Mouse (Mus musculus) regulatory T cell (primary cell): ENCODE results near the gene Slamf8.

Source experiments
- in situ Hi-C: fragments of 300-600 bp; cut with MboI, MseI; formaldehyde crosslinking; loops from one replicate; pipeline ENCODE4 v1.15.1; 2025; ENCODE audit warnings: high pct_unique_total_duplicates

The Slamf8 gene

DNA sequence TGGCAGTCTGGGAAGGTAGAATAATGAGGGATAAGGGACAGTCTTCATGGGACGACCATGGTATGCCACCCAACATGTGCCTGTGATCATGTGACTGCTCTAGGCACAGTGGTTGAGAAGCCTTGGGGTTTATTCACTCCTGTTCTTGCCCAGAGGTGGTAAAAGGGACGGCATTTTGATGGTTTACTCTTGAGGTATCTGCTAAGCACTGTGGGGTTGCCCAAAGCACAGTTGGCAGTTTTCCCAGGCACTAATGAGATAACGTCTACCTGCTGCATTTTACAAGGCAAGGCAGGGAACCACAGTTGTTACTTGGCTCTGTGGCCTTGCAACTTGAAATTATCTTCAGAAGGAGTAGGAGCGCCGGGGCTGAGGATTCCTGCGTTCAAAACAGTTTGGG is 50.5 kb downstream of the Slamf8 start:
- in situ Hi-C loops = no loop called here

DNA sequence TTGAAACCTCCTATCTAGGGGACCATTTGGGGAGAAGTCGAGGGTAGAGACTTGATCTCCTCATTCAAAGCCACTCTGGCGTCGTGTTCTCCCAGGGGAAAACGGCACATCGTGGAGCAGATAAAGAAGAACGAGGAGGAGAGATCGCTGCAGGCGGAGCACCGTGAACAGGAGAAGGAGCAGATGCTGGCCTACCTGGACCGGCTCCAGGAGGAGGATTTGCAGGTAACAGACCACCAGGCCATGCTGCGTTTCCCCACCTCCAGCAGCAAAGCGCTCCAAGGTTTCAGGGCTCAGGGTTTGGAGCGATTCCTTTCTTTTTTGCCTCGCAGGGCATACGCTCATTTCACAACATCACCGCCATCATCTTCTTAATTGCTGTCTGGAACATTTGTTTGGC is 55.3 kb downstream of the Slamf8 start:
- in situ Hi-C loops = no loop called here

- in situ Hi-C loops = no loop called here
Observed at GRCm38 (mm10) chr1:172532551-172532950, 57.8 kb downstream of the Slamf8 start.
